Mouse (Mus musculus) ES-Bruce4 (cell line): ENCODE data around the gene Nrg4. TPM values are rescaled to one million over a fixed set of nuclear protein-coding genes. Genes with fewer than 3 reads are reported as not detected.
A peak's percentile ranks its signal among the peaks of the same experiment; 100 is the strongest.
"Not testable (repeated sequence)": the region's sequence is repeated elsewhere in the genome, so short reads cannot be mapped to it uniquely, and the experiment has no call there.

Source experiments
- H3K27ac ChIP-seq: 2 replicates; pipeline ENCODE4 v1.5.1; 2012; ENCODE audit warnings: low read length, inconsistent platforms; ENCODE audit not compliant: insufficient read depth
- H3K27me3 ChIP-seq: 2 replicates; pipeline ENCODE4 v1.6.1; 2012; ENCODE audit warnings: mild to moderate bottlenecking, low read length, inconsistent platforms; ENCODE audit not compliant: control insufficient read depth, poor library complexity, insufficient read depth, severe bottlenecking
- H3K36me3 ChIP-seq: 2 replicates; pipeline ENCODE4 v1.6.1; 2012; ENCODE audit warnings: inconsistent platforms, mild to moderate bottlenecking, low read length, moderate library complexity; ENCODE audit not compliant: control insufficient read depth, poor library complexity, insufficient read depth, severe bottlenecking
- H3K4me1 ChIP-seq: one replicate; pipeline ENCODE4 v1.8.1; 2011; ENCODE audit warnings: low read length; ENCODE audit not compliant: control insufficient read depth, insufficient read depth
- H3K4me3 ChIP-seq: 2 replicates; pipeline ENCODE4 v1.5.1; 2011; ENCODE audit warnings: low read depth, mild to moderate bottlenecking, low read length
- H3K9ac ChIP-seq: 2 replicates; pipeline ENCODE4 v1.6.1; 2012; ENCODE audit warnings: low read depth, mild to moderate bottlenecking, inconsistent platforms; ENCODE audit not compliant: poor library complexity, severe bottlenecking
- H3K9me3 ChIP-seq: replicated peaks from 2 replicates; pipeline ENCODE4 v1.6.1; 2012; ENCODE audit warnings: mild to moderate bottlenecking, low read length, inconsistent platforms; ENCODE audit not compliant: control insufficient read depth, poor library complexity, insufficient read depth, severe bottlenecking
- CTCF ChIP-seq: IDR thresholded peaks from one replicate; pipeline ENCODE4 v1.8.1; 2011; ENCODE audit warnings: low read depth, low read length
- EP300 ChIP-seq: IDR thresholded peaks from 2 replicates; pipeline ENCODE4 v1.6.1; 2011; ENCODE audit warnings: low read depth, low read length; ENCODE audit not compliant: insufficient read depth
- POLR2A ChIP-seq: IDR thresholded peaks from one replicate; pipeline ENCODE4 v1.8.1; 2011; ENCODE audit warnings: low read length; ENCODE audit not compliant: insufficient read depth
- polyA plus RNA-seq: library from polyadenylated mRNA; stranded (reverse); fragments of >200 nt; gene quantifications from 2 replicates; pipeline ENCODE4 v1.2.4, GENCODE M21; 2011; ENCODE audit warnings: low read depth; ENCODE audit not compliant: missing spikeins, insufficient read depth, insufficient read length

Gene Nrg4
- polyA plus RNA-seq, 1 experiment = 2.8 TPM

DNA sequence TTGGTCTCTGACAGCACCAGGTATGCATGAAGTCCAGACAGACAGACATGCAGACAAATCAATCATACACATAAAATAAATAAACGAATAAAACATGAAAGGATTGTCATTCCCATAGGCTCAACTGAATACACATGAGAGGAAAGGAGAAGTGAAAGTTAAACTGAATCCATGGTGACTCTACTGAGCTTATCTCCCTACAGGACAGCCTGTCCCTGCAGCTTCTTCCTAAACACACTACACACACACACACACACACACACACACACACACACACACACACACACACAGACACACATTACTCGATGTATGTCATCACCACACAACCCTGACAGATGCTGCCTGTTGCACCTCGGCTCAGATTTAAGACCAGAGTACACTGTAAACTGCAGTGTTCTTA lies 82.6 kb downstream of the Nrg4 start:
- Histone ChIP-seq H3K27ac (no peak overlapping the region), H3K27me3 (no peaks in the 10 kb centered on the region), H3K4me1 (peaks cover 4% of the 10 kb centered on the region), H3K9ac (no peak overlapping the region), H3K36me3 (no peaks in the 10 kb centered on the region), H3K4me3 (no peak overlapping the region), H3K9me3 (no peaks in the 10 kb centered on the region)
- TF ChIP-seq CTCF (no peak), POLR2A (no peak), EP300 (no peak)

DNA sequence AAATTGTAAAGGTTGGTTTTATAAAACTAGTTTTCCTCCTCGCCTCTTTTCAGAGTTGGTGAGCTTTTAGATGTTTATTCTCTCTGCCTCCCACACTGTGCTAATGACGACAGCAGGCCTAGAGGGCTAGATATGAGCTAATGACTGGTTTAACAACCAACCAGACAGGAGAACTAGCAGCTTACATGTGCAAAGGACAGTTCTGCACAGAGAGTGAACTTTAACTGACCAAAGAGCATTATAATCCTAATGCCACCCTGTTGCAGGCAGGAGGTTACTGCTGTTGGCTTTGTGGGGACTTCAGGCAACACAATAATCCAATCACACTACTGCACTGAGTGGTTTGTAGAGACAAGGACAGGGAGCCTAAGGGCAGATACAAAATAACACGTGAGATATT lies 83.4 kb downstream of the Nrg4 start:
- Histone ChIP-seq H3K36me3 (no peaks in the 10 kb centered on the region), H3K9ac (no peak overlapping the region), H3K9me3 (no peaks in the 10 kb centered on the region), H3K27me3 (no peaks in the 10 kb centered on the region), H3K4me1 (peaks cover 4% of the 10 kb centered on the region), H3K4me3 (no peak overlapping the region), H3K27ac (no peak overlapping the region)
- TF ChIP-seq CTCF (no peak), EP300 (no peak), POLR2A (no peak)

DNA sequence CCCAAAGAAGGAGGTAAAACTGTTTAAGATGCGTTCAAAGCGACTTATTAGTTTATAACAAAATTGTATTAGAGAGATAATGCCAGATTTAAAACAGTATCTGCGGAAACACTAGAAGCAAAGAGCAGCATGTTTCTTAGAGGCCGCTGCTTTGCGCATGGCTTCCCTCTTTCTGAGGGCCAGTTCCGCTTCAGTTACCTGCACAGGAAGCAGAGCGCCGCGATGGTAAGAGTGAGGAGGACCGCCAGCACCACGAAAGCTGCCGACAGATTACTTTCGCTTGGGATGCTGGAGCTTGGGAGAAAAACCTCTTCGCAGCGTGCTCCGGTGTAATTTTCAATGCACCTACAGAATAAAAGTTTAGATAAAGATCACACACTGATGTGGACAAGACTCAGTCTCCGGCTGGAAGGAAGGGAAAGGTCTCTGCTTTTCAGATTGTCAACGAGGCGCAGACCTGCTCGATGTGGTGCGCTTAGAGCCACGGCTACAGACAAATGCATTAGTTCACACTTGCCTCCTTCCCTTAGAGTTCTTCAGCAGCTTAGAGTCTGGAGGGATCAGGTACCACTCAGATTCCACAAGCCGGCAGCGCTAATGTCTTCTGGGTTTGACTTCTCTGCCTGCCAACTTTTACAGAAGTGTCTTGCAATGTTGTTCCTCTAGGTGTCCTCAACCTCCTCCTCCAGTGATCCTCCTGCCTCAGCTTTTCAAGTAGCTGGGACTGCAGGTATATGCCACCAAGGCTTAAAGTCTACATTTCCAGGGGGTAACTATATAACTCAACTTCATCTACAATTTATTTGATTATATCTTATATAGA lies 84.6 kb downstream of the Nrg4 start:
- Histone ChIP-seq H3K27ac (no peak overlapping the region), H3K36me3 (no peaks in the 10 kb centered on the region), H3K4me1 (peaks cover 4% of the 10 kb centered on the region), H3K27me3 (no peaks in the 10 kb centered on the region), H3K9ac (peak overlapping the region; percentile 19), H3K4me3 (peak overlapping the region; percentile 67), H3K9me3 (no peaks in the 10 kb centered on the region)
- TF ChIP-seq CTCF = peak; percentile 0
- no peak for TF ChIP-seq EP300
- no peak for TF ChIP-seq POLR2A

DNA sequence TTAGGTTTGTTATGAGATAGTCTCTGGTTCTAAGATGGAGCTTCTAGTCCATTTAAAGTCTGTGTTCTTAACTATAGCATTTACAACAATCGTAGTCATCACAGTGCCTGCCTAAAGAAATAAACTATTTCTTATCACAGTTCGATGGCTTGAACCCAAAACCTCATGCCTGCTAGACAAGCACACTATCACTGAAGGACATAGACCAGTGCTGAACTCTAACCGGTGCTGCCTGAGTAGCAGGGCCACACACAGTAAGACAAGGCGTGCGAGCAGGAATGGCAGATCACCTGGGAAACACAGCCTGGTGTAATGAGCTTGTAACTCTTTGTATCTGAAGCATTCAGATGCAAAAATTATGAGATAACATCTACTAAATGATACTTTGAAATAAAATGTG lies 85.8 kb downstream of the Nrg4 start:
- Histone ChIP-seq H3K27me3 (no peaks in the 10 kb centered on the region), H3K27ac (no peak overlapping the region), H3K9ac (no peak overlapping the region), H3K9me3 (no peaks in the 10 kb centered on the region), H3K36me3 (no peaks in the 10 kb centered on the region), H3K4me3 (no peak overlapping the region), H3K4me1 (peaks cover 2% of the 10 kb centered on the region)
- no peak for TF ChIP-seq POLR2A

DNA sequence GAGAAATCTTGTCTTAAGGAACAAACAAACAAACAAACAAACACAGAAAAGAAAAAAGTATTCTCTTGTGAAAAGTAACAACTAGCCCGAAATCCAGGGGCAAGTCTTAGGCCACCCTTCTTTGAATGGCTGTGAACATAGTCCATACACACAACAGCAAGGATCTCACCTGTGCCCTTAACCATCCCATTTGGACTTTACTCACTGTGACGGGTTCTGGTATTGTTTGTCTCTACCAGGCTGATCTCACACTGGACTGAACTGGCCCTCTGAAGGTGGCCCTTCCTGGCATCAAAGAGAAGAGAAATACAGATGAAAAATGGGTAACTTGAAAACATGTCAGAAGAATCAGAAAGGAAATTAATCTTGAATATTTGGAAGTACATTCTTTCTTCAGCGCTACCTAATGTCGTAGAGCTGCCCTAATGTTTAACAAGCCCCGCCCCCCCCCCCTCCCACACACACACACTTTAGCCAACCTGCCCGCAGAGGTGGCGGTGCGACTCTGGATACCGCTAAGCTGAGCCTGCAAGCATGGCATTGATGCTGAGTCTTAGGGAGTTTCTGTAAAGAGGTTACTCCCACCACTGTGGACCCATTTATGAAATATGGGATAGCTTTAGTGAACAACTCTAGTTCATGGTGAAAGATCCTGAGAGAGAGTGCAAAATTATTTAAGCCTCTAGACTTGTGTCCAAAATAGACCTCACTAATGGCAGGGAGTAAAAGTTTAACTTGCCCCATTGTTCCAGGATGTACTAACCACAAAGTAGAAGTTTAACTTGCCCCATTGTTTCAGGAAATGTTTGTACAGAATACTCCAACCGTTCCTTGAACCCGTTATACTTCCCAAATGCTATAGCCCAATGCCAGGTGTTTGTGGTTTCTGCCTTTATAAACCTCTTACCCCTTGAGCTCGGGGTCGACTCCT lies 90.1 kb downstream of the Nrg4 start:
- no peaks in the 10 kb centered on the region for H3K4me1 ChIP-seq
- no peaks in the 10 kb centered on the region for H3K36me3 ChIP-seq
- H3K9me3 ChIP-seq = no peaks in the 10 kb centered on the region; the same call in 1 of the 2 replicates
- no peaks in the 10 kb centered on the region for H3K27me3 ChIP-seq
- TF ChIP-seq CTCF = no peak
- no peak for TF ChIP-seq EP300
- TF ChIP-seq POLR2A = no peak
- H3K4me3 ChIP-seq = no peak overlapping the region
- H3K9ac ChIP-seq = no peak overlapping the region
- H3K27ac ChIP-seq = no peak overlapping the region

DNA sequence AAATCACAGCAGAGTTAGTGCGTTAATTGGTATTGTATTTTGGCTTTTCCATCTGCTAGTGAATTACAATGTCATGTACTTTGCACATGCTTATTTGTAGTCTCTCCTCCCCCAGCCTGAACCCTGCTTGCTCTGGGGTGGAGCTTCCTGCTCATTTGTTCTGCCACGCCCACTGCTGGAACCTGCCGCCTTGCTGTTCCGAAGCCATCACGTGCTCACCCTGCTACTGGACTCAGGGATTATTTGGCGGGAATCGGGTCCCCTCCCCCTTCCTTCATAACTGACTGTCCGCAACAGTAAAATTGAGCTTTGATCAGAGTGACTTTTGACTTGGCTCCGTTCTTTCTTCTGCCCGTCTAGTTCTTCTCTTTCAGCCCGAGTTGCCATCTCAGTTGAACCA lies 93.6 kb downstream of the Nrg4 start:
- not testable (repeated sequence) for H3K27me3 ChIP-seq, H3K9ac ChIP-seq, H3K4me3 ChIP-seq, H3K4me1 ChIP-seq, H3K36me3 ChIP-seq, H3K9me3 ChIP-seq
- H3K27ac ChIP-seq = peak overlapping the region; percentile 88
- TF ChIP-seq EP300 = peak; percentile 71; the same call in 1 of the 2 replicates
